Mouse (Mus musculus): ENCODE results near the gene Repin1.

- TF ChIP-seq POLR2A (IDR thresholded peaks at IDR 0.05; ENCODE audit: low read depth, low read length): no peak
- no peak for TF ChIP-seq CTCF (conservative IDR thresholded peaks at IDR 0.05; ENCODE audit: insufficient read depth, insufficient read length, low read depth, low read length)
These were observed 25.4 kb upstream of the Repin1 start for GRCm38 (mm10) chr6:48568036-48568984.

Data from kidney, adult 2 months (tissue).